Mouse (Mus musculus) A20 (cell line): ENCODE measurements around the gene Gm12253.

Source experiments
- DNase-seq: peaks from one replicate; pipeline ENCODE4 v3.0.0-alpha.2; 2011; ENCODE audit warnings: low read depth, low spot score

Gm12253 gene

GRCm38 (mm10) chr11:58432259-58432658 is at the start of gene Gm12253:
Gm12253 (plus strand) TSS chr11:58432559.
- no peak for DNase-seq

GRCm38 (mm10) chr11:58399985-58400645 is 32.2 kb upstream of the Gm12253 start:
- DNase-seq: no peak

- no peak for DNase-seq
Observed at GRCm38 (mm10) chr11:58400655-58401054, 31.7 kb upstream of the Gm12253 start.

GRCm38 (mm10) chr11:58408066-58408465 is 24.3 kb upstream of the Gm12253 start:
- DNase-seq: no peak

GRCm38 (mm10) chr11:58418336-58418735 is 14.0 kb upstream of the Gm12253 start:
- no peak for DNase-seq

- DNase-seq: no peak
Observed at GRCm38 (mm10) chr11:58420815-58421214, 11.5 kb upstream of the Gm12253 start, which contains the start of gene 1810065E05Rik. 1810065E05Rik (plus strand) TSS chr11:58421111.

GRCm38 (mm10) chr11:58437866-58438265 is 5.5 kb downstream of the Gm12253 start:
- DNase-seq: no peak

- DNase-seq: no peak
Observed at GRCm38 (mm10) chr11:58452759-58453158, 20.4 kb downstream of the Gm12253 start, which contains the start of gene Lypd9. Lypd9 (minus strand) TSS chr11:58452923.

GRCm38 (mm10) chr11:58453592-58453991 is 21.2 kb downstream of the Gm12253 start:
- no peak for DNase-seq

- no peak for DNase-seq
Observed at GRCm38 (mm10) chr11:58462170-58462569, 29.8 kb downstream of the Gm12253 start, which contains the start of gene Olfr30. Olfr30 (minus strand) TSS chr11:58462270.
